Mouse (Mus musculus): ENCODE measurements around the gene Vps26c.

DNA sequence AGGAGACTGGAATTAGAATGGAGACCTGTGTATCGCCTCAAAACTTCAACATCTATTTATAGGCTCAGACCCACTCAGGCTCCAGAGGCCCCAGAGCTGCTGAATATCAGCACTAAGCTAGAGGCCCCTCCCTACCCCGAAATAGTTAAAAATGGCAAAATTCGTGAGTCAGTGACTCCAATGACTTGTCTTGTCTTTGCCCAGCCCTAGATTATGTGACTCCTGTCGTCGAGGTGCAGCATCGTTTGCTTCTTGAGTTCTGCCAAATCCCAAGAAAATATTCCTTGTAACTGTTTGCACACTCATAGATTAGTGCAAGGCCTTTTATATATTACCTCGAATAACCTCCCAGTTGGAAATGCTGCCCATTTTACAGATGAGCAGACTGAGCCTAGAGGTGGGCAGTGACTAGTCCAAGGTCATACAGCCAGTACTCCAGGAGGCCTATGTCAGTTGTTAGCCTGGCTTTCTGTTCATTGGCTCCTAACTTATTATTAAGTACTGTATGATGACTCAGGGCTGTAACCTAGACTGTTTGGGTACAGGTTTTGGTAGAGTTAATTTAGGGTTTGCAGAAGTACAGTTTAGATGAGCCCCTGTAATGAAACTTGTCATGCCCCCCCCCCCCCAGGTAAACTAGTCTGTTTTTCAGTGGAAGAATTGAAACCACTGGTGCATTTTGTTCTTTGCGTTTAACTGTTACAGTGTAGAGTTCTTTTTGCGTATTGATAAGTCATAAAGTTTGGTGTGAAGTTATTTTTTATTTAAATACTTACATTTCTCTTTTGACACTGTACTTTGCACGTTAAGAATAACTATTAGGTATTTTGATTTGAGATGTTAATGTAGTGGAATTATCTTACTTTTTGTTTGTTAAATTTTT is 44.7 kb upstream of the Vps26c start:
- TF ChIP-seq POLR2A (IDR thresholded peaks at IDR 0.05; ENCODE audit: borderline replicate concordance, extremely low read depth, low read depth, low read length) (no peak), CTCF (IDR thresholded peaks at IDR 0.05; ENCODE audit: insufficient read depth, low read length) (no peak)
